Comparison of ENCODE assay signal across 27 mouse cellular contexts in the genomic region with DNA sequence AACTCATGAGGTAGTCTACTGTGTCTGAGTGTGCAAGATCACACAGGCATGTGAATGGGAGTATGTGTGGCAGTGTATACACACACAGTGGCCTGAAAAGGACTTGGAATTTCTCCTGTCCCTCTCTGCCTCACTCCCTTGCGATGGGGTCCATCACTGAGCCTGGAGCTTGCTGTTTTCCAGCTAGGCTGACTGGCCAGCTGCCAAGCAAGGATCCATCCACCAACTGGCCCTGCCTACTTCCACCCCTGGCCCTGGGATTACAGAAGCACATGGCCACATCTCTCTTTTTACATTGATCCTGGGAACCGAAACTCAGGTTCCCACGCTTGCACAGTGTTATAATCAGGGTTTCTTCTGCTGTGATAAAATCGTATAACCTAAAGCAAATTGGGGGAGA. TPM values are rescaled to one million over a fixed set of nuclear protein-coding genes. Genes with fewer than 3 reads are reported as not detected.
DNase-seq lines count a peak whose midpoint lies in the region; ATAC-seq and TF ChIP-seq lines count a peak whose summit lies in the region.
"Had no signal": no experiment of that assay in that cellular context is flagged by ENCODE, and none has a peak within 500 bp of the region (broad histone marks: within the 10 kb centered on the region; RNA-seq: fewer than 3 reads in every experiment).

No protein-coding gene starts in this region.

- no peak for ATAC-seq in liver, postnatal 0 days
- no peak for ATAC-seq in liver, embryonic 12.5 days
- ATAC-seq in limb, embryonic 14.5 days (ENCODE audit: low FRiP score, low read depth), result no peak
- ATAC-seq: activated CD4-positive, CD25-positive, alpha-beta regulatory T cell, adult 4 months; forebrain, embryonic 15.5 days; midbrain, embryonic 16.5 days had no signal

- H3K27me3 ChIP-seq in liver, postnatal 0 days (ENCODE audit: insufficient read depth, low read length), result no peaks in the 10 kb centered on the region
- peaks cover 31% of the 10 kb centered on the region for H3K27me3 ChIP-seq in liver, embryonic 12.5 days (replicated peaks)
- H3K27me3 ChIP-seq in limb, embryonic 10.5 days (ENCODE audit: low read depth, poor library complexity, severe bottlenecking), result 0 out of 2 replicates have a peak, but pooled peaks cover 4% of the 10 kb centered on the region
- H3K27me3 ChIP-seq in limb, embryonic 14.5 days (ENCODE audit: control insufficient read depth, insufficient read depth, low read length), result no peaks in the 10 kb centered on the region
- H3K27me3 ChIP-seq: embryonic facial prominence, embryonic 13.5 days; kidney, embryonic 15.5 days; lung, embryonic 15.5 days had no signal

- DNase-seq in liver, postnatal 0 days, result peak; percentile 60
- DNase-seq in retina, postnatal 1 day, result peak; percentile 20
- no peak for DNase-seq in retina, embryonic 14.5 days (ENCODE audit: low spot score)
- no peak for DNase-seq in limb, embryonic 10.5 days (ENCODE audit: low spot score)
- no peak for DNase-seq in limb, embryonic 14.5 days (ENCODE audit: low spot score)
- no peak for DNase-seq in gastrocnemius, postnatal 14 days
- DNase-seq: adrenal gland, adult 8-10 months; B cell, adult 2 months; cerebellum, adult 8-10 months; kidney, adult 18-20 months; kidney, postnatal 36 days; liver, embryonic 13.5 days; thymus, adult 2 months; thymus, postnatal 36 days had no signal

- no peak overlapping the region for H3K27ac ChIP-seq in liver, postnatal 0 days (ENCODE audit: low read depth)
- H3K27ac ChIP-seq in liver, embryonic 12.5 days, result no peak overlapping the region
- H3K27ac ChIP-seq in limb, embryonic 10.5 days, result peak overlapping the region; percentile 67
- H3K27ac ChIP-seq in limb, embryonic 14.5 days (replicated peaks; ENCODE audit: low read depth, low read length), result peak overlapping the region; percentile 71
- H3K27ac ChIP-seq: embryonic facial prominence, embryonic 13.5 days; forebrain, embryonic 10.5 days; forebrain, embryonic 15.5 days; heart, adult 2 months; hindbrain, embryonic 14.5 days; kidney, embryonic 15.5 days; layer of hippocampus, adult 2 months; left cerebral cortex, adult 2 months; lung, embryonic 15.5 days had no signal

- no peaks in the 10 kb centered on the region for H3K36me3 ChIP-seq in liver, postnatal 0 days (replicated peaks; ENCODE audit: insufficient read depth, low read length)
- no peaks in the 10 kb centered on the region for H3K36me3 ChIP-seq in liver, embryonic 12.5 days
- no peaks in the 10 kb centered on the region for H3K36me3 ChIP-seq in limb, embryonic 10.5 days
- no peaks in the 10 kb centered on the region for H3K36me3 ChIP-seq in limb, embryonic 14.5 days (ENCODE audit: control insufficient read depth, insufficient read depth, low read length)
- H3K36me3 ChIP-seq: embryonic facial prominence, embryonic 13.5 days; forebrain, embryonic 10.5 days; forebrain, embryonic 15.5 days; heart, embryonic 12.5 days; kidney, embryonic 15.5 days; liver, embryonic 13.5 days; lung, embryonic 15.5 days had no signal

- no peak for TF ChIP-seq CTCF in liver, postnatal 0 days (IDR thresholded peaks at IDR 0.05; ENCODE audit: low read depth)

- H3K9me3 ChIP-seq in liver, postnatal 0 days (ENCODE audit: low read length), result no peaks in the 10 kb centered on the region
- no peaks in the 10 kb centered on the region for H3K9me3 ChIP-seq in liver, embryonic 12.5 days (replicated peaks)
- no peaks in the 10 kb centered on the region for H3K9me3 ChIP-seq in limb, embryonic 10.5 days (replicated peaks)
- no peaks in the 10 kb centered on the region for H3K9me3 ChIP-seq in limb, embryonic 14.5 days (ENCODE audit: control insufficient read depth, low read length)
- H3K9me3 ChIP-seq: embryonic facial prominence, embryonic 13.5 days; forebrain, embryonic 10.5 days; forebrain, embryonic 15.5 days; heart, embryonic 12.5 days; kidney, embryonic 15.5 days; liver, embryonic 13.5 days; lung, embryonic 15.5 days had no signal

- H3K4me1 ChIP-seq in liver, postnatal 0 days (ENCODE audit: insufficient read depth), result peaks cover 11% of the 10 kb centered on the region
- peaks cover 22% of the 10 kb centered on the region for H3K4me1 ChIP-seq in liver, embryonic 12.5 days
- H3K4me1 ChIP-seq in limb, embryonic 10.5 days, result peaks cover 60% of the 10 kb centered on the region
- H3K4me1 ChIP-seq in limb, embryonic 14.5 days (ENCODE audit: control insufficient read depth, insufficient read depth, low read length), result peaks cover 53% of the 10 kb centered on the region

- no peak overlapping the region for H3K4me3 ChIP-seq in liver, postnatal 0 days (ENCODE audit: low read depth, low read length)
- no peak overlapping the region for H3K4me3 ChIP-seq in liver, embryonic 12.5 days
- H3K4me3 ChIP-seq in limb, embryonic 10.5 days, result no peak overlapping the region
- H3K4me3 ChIP-seq in limb, embryonic 14.5 days (replicated peaks; ENCODE audit: low read length), result no peak overlapping the region
- H3K4me3 ChIP-seq: embryonic facial prominence, embryonic 13.5 days; forebrain, embryonic 10.5 days; forebrain, embryonic 15.5 days; heart, adult 2 months; heart, embryonic 12.5 days; kidney, embryonic 15.5 days; layer of hippocampus, adult 2 months; left cerebral cortex, adult 2 months; liver, embryonic 13.5 days; lung, embryonic 15.5 days had no signal

- intact Hi-C loops in gastrocnemius, postnatal 14 days (cut with DNase I; ENCODE audit: low total_unique reads), result loop anchor here (10.0 kb wide), 1 partner anchor 406 kb away; no protein-coding TSS in a partner anchor

- no peak overlapping the region for H3K4me2 ChIP-seq in liver, postnatal 0 days (ENCODE audit: low read depth, low read length)
- no peak overlapping the region for H3K4me2 ChIP-seq in liver, embryonic 12.5 days
- no peak overlapping the region for H3K4me2 ChIP-seq in limb, embryonic 14.5 days (replicated peaks; ENCODE audit: low read depth, low read length, severe bottlenecking)
- H3K4me2 ChIP-seq: embryonic facial prominence, embryonic 13.5 days; forebrain, embryonic 15.5 days; heart, embryonic 12.5 days; hindbrain, embryonic 14.5 days; kidney, embryonic 15.5 days; liver, embryonic 13.5 days; lung, embryonic 15.5 days had no signal

- TF ChIP-seq EP300 in liver, postnatal 0 days (IDR thresholded peaks at IDR 0.05; ENCODE audit: low read depth), result no peak

- TF ChIP-seq POLR2A in limb, embryonic 14.5 days (IDR thresholded peaks at IDR 0.05; ENCODE audit: borderline replicate concordance, extremely low read depth, insufficient read depth, insufficient read length), result no peak

- no peak overlapping the region for H3K9ac ChIP-seq in liver, postnatal 0 days (replicated peaks)
- H3K9ac ChIP-seq in liver, embryonic 12.5 days, result no peak overlapping the region
- H3K9ac ChIP-seq in limb, embryonic 14.5 days (ENCODE audit: low read depth, low read length, severe bottlenecking), result no peak overlapping the region
- H3K9ac ChIP-seq: embryonic facial prominence, embryonic 13.5 days; forebrain, embryonic 15.5 days; heart, embryonic 12.5 days; hindbrain, embryonic 14.5 days; kidney, embryonic 15.5 days; liver, embryonic 13.5 days; lung, embryonic 15.5 days had no signal

- WGBS in liver, postnatal 0 days (ENCODE audit: insufficient replicate concordance), result 65% methylated on average over 4 of the region's 4 CpGs
- WGBS in liver, embryonic 12.5 days (ENCODE audit: insufficient replicate concordance), result 84% methylated on average over 4 of the region's 4 CpGs
- WGBS in limb, embryonic 10.5 days, result 93% methylated on average over 4 of the region's 4 CpGs
- WGBS in limb, embryonic 14.5 days, result 65% methylated on average over 4 of the region's 4 CpGs

RNA-seq across cellular contexts. Expression of a gene that starts 3.9 kb away (rescaled TPM):
- 49.8 and 52.8 TPM in 2 replicates for polyA plus RNA-seq in liver, postnatal 0 days (2015; fragmentation: Nextera tagmentation; extraction: Ambion mirVana)
- 33.9 and 34.9 TPM in 2 replicates for polyA plus RNA-seq in liver, embryonic 12.5 days (2016; fragmentation: Nextera tagmentation; extraction: Ambion mirVana)
- 29.5 and 49.8 TPM in 2 replicates for polyA plus RNA-seq in limb, embryonic 10.5 days (2016; fragmentation: Nextera tagmentation; extraction: Ambion mirVana)
- 69.7 and 80.0 TPM in 2 replicates for polyA plus RNA-seq in limb, embryonic 14.5 days (2012; rRNA removed)
- 121 and 134 TPM in 2 replicates for polyA plus RNA-seq in limb, embryonic 14.5 days (2014; fragmentation: Nextera tagmentation; extraction: Ambion mirVana)
- 10 to 100 TPM; 33.8 to 48.2 TPM for total RNA-seq in gastrocnemius, postnatal 14 days (2021)

Comparison
In these comparisons a context has a peak if more than half of its experiments do, and no peak if none do; other contexts are left out.
1. DNase-seq: peak in liver, postnatal 0 days (single experiment) and retina, postnatal 1 day (single experiment); none in retina, embryonic 14.5 days (single experiment), limb, embryonic 10.5 days (single experiment), limb, embryonic 14.5 days (single experiment) and gastrocnemius, postnatal 14 days (single experiment).
2. H3K27ac ChIP-seq: peak in limb, embryonic 10.5 days (single experiment) and limb, embryonic 14.5 days (single experiment); none in liver, postnatal 0 days (single experiment) and liver, embryonic 12.5 days (single experiment).